Mouse (Mus musculus) E14TG2a.4 (cell line): ENCODE results near the gene Grn.

Experiments used
- CTCF ChIP-seq: conservative IDR thresholded peaks from 2 replicates; pipeline ENCODE4 v1.5.1; 2014; ENCODE audit warnings: low read length
- NANOG ChIP-seq: IDR thresholded peaks from 2 replicates; pipeline ENCODE4 v1.6.1; 2014; ENCODE audit warnings: borderline replicate concordance, low read length, mixed read lengths
- POU5F1 ChIP-seq: IDR thresholded peaks from 2 replicates; pipeline ENCODE4 v1.6.1; 2014; ENCODE audit warnings: low read length, borderline replicate concordance

DNA sequence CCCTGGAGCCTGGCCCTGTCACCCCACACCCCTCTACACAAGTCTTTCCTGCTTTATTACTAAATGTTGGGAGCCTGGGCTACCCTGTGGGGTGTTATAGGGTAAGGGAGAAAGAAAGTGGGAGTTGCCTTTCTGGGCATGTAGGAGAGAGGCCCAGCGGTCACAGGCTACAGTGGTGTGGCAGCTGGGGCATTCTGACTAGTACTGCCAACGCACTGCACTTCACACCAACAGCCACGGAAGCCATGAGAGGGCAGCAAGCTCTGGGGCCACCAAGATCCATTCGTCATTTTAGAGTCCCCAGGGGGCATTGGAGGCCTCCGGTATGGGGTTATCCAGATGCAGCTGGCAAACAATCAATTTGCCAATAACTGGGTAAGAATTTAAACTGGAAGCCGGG is 12.0 kb downstream of the Grn start:
- no peak for TF ChIP-seq CTCF
- TF ChIP-seq NANOG, result no peak
- TF ChIP-seq POU5F1, result no peak
